Mouse (Mus musculus) testis, adult 2 months (tissue): ENCODE measurements at regions not wholly inside any gene's neighbourhood (a gene's known extent, or its start where the extent isn't known, plus 50 kb on each side); places are given as distances from the start of the nearest gene placed in this dataset.

Source experiments
- CTCF ChIP-seq: fragments of 200-500 bp; IDR thresholded peaks from 2 replicates; pipeline ENCODE4 v1.5.1; 2012; ENCODE audit warnings: low read depth, mild to moderate bottlenecking, inconsistent platforms, low read length, moderate library complexity; ENCODE audit not compliant: control insufficient read depth, insufficient read depth, insufficient replicate concordance
- POLR2A ChIP-seq: fragments of 200-500 bp; IDR thresholded peaks from 2 replicates; pipeline ENCODE4 v1.6.1; 2012; ENCODE audit warnings: low read depth, mild to moderate bottlenecking, inconsistent platforms, low read length, moderate library complexity; ENCODE audit not compliant: control insufficient read depth

GRCm38 (mm10) chr15:10830478-10830877, 116.1 kb upstream of the Rai14 start:
- no peak for TF ChIP-seq CTCF
- no peak for TF ChIP-seq POLR2A
